Mouse (Mus musculus): ENCODE data around the gene Ttc7b. TPM values are rescaled to one million over a fixed set of nuclear protein-coding genes. Genes with fewer than 3 reads are reported as not detected.

The Ttc7b gene
- polyA plus RNA-seq, 1 experiment from 2014 or later = 7.0 TPM

DNA sequence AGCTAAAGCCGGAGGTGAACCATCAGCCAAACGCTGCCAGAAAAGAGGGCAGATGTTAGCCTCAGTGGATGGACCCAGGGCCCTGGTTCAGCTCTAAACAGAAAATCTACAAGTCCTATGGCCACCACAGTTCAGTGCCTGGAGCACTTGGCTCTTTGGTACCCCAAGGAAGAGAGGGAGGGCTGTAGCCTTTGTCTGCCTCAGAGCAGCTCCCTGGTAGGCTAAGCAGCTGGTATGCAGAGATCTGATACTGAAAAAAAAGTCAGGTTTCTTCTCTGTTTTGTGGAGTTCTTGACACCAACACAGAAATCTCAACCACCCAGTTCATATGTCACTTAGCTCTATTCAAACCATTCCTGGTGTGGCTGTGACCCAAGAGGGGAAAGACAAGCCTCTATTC is 16.0 kb downstream of the Ttc7b start:
- Histone ChIP-seq H3K4me1 (ENCODE audit: control insufficient read depth, insufficient read depth, low read length) (no peaks in the 10 kb centered on the region), H3K4me2 (ENCODE audit: low read depth, severe bottlenecking) (no peak overlapping the region), H3K9ac (ENCODE audit: low read length) (no peak overlapping the region), H3K27ac (replicated peaks; ENCODE audit: low read depth, low read length) (no peak overlapping the region), H3K9me3 (ENCODE audit: control insufficient read depth, low read length) (no peaks in the 10 kb centered on the region), H3K27me3 (ENCODE audit: control insufficient read depth, insufficient read depth, low read length) (no peaks in the 10 kb centered on the region), H3K4me3 (ENCODE audit: low read depth, low read length) (no peak overlapping the region), H3K36me3 (ENCODE audit: control insufficient read depth, insufficient read depth, low read length) (no peaks in the 10 kb centered on the region)
- 92% methylated on average over 2 of the region's 2 CpGs for WGBS
- ATAC-seq (ENCODE audit: insufficient number of reproducible peaks, low FRiP score, low TSS enrichment, low read depth) (no peak), DNase-seq (ENCODE audit: low spot score) (no peak)

DNA sequence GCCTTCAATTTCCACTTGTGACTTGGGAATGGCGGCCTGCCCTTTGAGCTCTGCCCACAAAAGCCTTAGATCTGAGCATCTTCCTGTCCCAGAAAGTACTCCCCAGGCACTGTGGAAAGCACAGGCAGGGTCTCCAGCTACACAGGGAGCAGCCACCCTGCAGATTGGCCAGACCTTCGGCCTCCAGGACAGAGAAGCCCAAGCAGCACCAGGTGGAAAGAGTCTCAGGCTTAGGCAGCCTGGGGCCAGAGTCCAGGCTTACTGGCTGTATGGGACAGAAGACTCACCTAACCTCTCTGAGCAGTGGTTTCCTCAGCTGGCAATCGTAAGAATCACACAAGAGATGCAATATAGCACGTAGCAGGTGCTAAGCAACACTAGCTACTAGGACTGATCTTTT is 17.0 kb downstream of the Ttc7b start:
- no peak overlapping the region for H3K4me3 ChIP-seq (ENCODE audit: low read depth, low read length)
- no peak overlapping the region for H3K4me2 ChIP-seq (ENCODE audit: low read depth, severe bottlenecking)
- H3K27ac ChIP-seq (replicated peaks; ENCODE audit: low read depth, low read length) = no peak overlapping the region
- WGBS = 95% methylated on average over 4 of the region's 4 CpGs
- ATAC-seq (ENCODE audit: insufficient number of reproducible peaks, low FRiP score, low TSS enrichment, low read depth) (no peak), DNase-seq (ENCODE audit: low spot score) (no peak)
- no peak overlapping the region for H3K9ac ChIP-seq (ENCODE audit: low read length)
- no peaks in the 10 kb centered on the region for H3K9me3 ChIP-seq (ENCODE audit: control insufficient read depth, low read length)
- no peaks in the 10 kb centered on the region for H3K36me3 ChIP-seq (ENCODE audit: control insufficient read depth, insufficient read depth, low read length)
- H3K4me1 ChIP-seq (ENCODE audit: control insufficient read depth, insufficient read depth, low read length) = no peaks in the 10 kb centered on the region
- no peaks in the 10 kb centered on the region for H3K27me3 ChIP-seq (ENCODE audit: control insufficient read depth, insufficient read depth, low read length)

DNA sequence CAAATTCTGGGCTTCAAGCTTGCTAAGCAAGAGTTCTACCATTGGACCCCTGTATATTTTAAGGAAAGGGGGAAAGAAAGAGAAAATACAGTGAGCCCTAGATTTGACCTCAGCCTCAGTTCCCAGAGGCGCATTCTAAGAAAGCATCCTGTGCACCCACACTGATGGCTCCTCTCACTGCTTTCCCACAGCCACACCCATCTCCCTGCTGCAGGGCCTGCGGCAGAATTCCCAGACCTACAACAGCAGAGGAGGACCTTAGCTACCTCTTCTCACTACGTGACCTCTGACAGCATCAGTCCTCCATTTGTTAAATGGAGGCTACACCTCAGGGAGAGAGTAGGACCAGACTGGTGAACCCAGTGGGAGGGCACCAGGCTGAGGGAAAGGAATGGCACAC is 18.1 kb downstream of the Ttc7b start:
- H3K4me1 ChIP-seq (ENCODE audit: control insufficient read depth, insufficient read depth, low read length) = no peaks in the 10 kb centered on the region
- no peak overlapping the region for H3K9ac ChIP-seq (ENCODE audit: low read length)
- no peak overlapping the region for H3K4me2 ChIP-seq (ENCODE audit: low read depth, severe bottlenecking)
- no peaks in the 10 kb centered on the region for H3K27me3 ChIP-seq (ENCODE audit: control insufficient read depth, insufficient read depth, low read length)
- no peaks in the 10 kb centered on the region for H3K9me3 ChIP-seq (ENCODE audit: control insufficient read depth, low read length)
- WGBS = 74% methylated on average over 3 of the region's 3 CpGs
- ATAC-seq (ENCODE audit: insufficient number of reproducible peaks, low FRiP score, low TSS enrichment, low read depth) (no peak), DNase-seq (ENCODE audit: low spot score) (no peak)
- H3K36me3 ChIP-seq (ENCODE audit: control insufficient read depth, insufficient read depth, low read length) = no peaks in the 10 kb centered on the region
- H3K4me3 ChIP-seq (ENCODE audit: low read depth, low read length) = no peak overlapping the region
- H3K27ac ChIP-seq (replicated peaks; ENCODE audit: low read depth, low read length) = no peak overlapping the region

DNA sequence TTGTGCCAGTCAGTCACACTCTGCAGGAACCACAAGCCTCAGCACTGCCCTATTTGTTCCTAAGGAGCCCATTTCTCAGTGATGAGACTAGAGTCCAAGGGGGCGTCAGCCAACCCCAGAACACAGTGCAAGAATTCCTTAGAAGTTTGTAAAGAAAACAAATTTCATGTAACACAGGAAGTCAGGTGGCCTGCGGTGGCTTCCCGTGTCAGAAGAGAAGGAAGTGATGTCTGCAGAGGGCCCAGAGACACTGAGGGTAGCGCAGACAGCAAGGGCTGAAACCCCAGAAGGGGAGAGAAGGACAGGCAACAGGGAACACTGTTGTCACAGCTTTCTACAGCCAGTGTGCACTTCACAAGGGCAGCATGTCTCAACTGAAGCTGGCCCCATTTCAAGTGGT is 19.4 kb downstream of the Ttc7b start:
- DNase-seq (ENCODE audit: low spot score) = no peak
- Histone ChIP-seq H3K4me2 (ENCODE audit: low read depth, severe bottlenecking) (no peak overlapping the region), H3K27me3 (ENCODE audit: control insufficient read depth, insufficient read depth, low read length) (no peaks in the 10 kb centered on the region), H3K4me1 (ENCODE audit: control insufficient read depth, insufficient read depth, low read length) (no peaks in the 10 kb centered on the region), H3K36me3 (ENCODE audit: control insufficient read depth, insufficient read depth, low read length) (peaks cover 5% of the 10 kb centered on the region), H3K9ac (ENCODE audit: low read length) (no peak overlapping the region), H3K27ac (replicated peaks; ENCODE audit: low read depth, low read length) (no peak overlapping the region), H3K9me3 (ENCODE audit: control insufficient read depth, low read length) (no peaks in the 10 kb centered on the region), H3K4me3 (ENCODE audit: low read depth, low read length) (no peak overlapping the region)
- no peak for ATAC-seq (ENCODE audit: insufficient number of reproducible peaks, low FRiP score, low TSS enrichment, low read depth)
- 86% methylated on average over 4 of the region's 4 CpGs for WGBS

DNA sequence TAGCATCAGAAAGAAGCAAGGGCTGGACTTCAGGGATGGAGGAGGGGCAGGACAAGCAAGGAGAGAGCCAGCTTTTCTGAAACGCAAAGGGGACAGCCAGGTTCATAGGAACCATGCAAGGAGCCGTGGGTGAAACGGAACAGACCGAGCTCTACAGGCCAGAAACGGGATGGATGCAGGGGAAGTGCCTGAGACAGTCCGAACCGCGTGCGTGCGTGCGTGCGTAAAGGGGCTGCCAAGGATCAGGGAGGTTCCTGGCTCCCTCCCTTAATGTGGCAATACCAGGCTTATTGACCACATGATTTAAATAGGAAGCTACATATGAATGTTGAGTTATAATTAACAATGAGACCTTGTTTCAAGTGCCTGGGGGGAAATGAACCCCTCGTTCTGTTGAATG is 21.2 kb downstream of the Ttc7b start:
- DNase-seq (ENCODE audit: low spot score) (no peak), ATAC-seq (ENCODE audit: insufficient number of reproducible peaks, low FRiP score, low TSS enrichment, low read depth) (no peak)
- Histone ChIP-seq H3K27me3 (ENCODE audit: control insufficient read depth, insufficient read depth, low read length) (no peaks in the 10 kb centered on the region), H3K4me1 (ENCODE audit: control insufficient read depth, insufficient read depth, low read length) (no peaks in the 10 kb centered on the region), H3K9ac (ENCODE audit: low read length) (no peak overlapping the region), H3K4me2 (ENCODE audit: low read depth, severe bottlenecking) (no peak overlapping the region), H3K27ac (replicated peaks; ENCODE audit: low read depth, low read length) (no peak overlapping the region), H3K9me3 (ENCODE audit: control insufficient read depth, low read length) (no peaks in the 10 kb centered on the region), H3K36me3 (ENCODE audit: control insufficient read depth, insufficient read depth, low read length) (peaks cover 7% of the 10 kb centered on the region), H3K4me3 (ENCODE audit: low read depth, low read length) (no peak overlapping the region)
- 88% methylated on average over 13 of the region's 13 CpGs for WGBS

DNA sequence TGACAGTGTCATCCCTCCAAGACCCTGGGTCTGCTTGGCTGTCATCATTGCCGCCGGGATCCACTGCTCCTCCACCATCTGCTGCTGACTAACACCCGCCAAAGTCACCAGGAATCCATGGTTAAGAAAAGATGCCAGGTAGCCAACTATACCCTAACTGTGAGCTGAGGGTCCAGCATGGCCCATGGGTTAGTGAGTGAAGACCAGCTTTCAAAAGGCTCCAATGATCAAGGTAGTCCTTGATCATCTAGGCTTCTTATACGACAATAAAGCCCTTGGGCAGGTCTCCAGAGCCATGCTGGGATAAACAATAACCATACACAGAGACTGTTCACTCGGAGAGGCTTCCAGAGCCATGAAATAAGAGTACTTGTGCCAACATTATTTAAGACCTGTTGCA is 22.6 kb downstream of the Ttc7b start:
- 95% methylated on average over 5 of the region's 5 CpGs for WGBS

DNA sequence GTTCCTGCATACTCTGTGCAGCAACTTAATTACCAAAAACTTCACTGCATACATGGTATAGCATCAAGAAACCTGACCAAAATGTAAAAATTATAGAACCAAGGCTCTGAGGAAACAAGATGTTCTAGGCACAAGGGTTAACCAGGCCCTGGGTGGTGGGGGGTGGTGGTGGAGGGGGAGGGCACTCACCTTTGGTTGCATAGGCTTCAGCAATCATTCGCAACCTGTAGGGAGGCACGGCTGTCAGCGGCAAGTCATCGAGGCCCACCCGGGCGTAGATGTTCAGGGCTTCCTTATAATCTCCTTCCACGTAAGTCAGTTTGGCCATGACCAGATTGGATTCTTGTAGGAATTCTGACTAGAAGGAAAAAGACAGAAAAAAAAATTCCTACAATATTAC is 25.5 kb downstream of the Ttc7b start:
- Histone ChIP-seq H3K4me1 (ENCODE audit: control insufficient read depth, insufficient read depth, low read length) (no peaks in the 10 kb centered on the region), H3K9ac (ENCODE audit: low read length) (no peak overlapping the region), H3K4me3 (ENCODE audit: low read depth, low read length) (no peak overlapping the region), H3K27ac (replicated peaks; ENCODE audit: low read depth, low read length) (no peak overlapping the region), H3K4me2 (ENCODE audit: low read depth, severe bottlenecking) (no peak overlapping the region), H3K36me3 (ENCODE audit: control insufficient read depth, insufficient read depth, low read length) (peaks cover 13% of the 10 kb centered on the region), H3K27me3 (ENCODE audit: control insufficient read depth, insufficient read depth, low read length) (no peaks in the 10 kb centered on the region), H3K9me3 (ENCODE audit: control insufficient read depth, low read length) (no peaks in the 10 kb centered on the region)
- ATAC-seq (ENCODE audit: insufficient number of reproducible peaks, low FRiP score, low TSS enrichment, low read depth) = no peak
- DNase-seq (ENCODE audit: low spot score) = no peak
- WGBS = 97% methylated on average over 7 of the region's 7 CpGs

More for the DNA sequence above, 22.6 kb downstream of the Ttc7b start:
- H3K4me1 ChIP-seq (ENCODE audit: control insufficient read depth, insufficient read depth, low read length) = no peaks in the 10 kb centered on the region
- DNase-seq (ENCODE audit: low spot score) = no peak
- H3K4me3 ChIP-seq (ENCODE audit: low read depth, low read length) = no peak overlapping the region
- no peaks in the 10 kb centered on the region for H3K9me3 ChIP-seq (ENCODE audit: control insufficient read depth, low read length)
- ATAC-seq (ENCODE audit: insufficient number of reproducible peaks, low FRiP score, low TSS enrichment, low read depth) = no peak
- H3K9ac ChIP-seq (ENCODE audit: low read length) = no peak overlapping the region
- no peak overlapping the region for H3K27ac ChIP-seq (replicated peaks; ENCODE audit: low read depth, low read length)
- peaks cover 8% of the 10 kb centered on the region for H3K36me3 ChIP-seq (ENCODE audit: control insufficient read depth, insufficient read depth, low read length)
- H3K4me2 ChIP-seq (ENCODE audit: low read depth, severe bottlenecking) = no peak overlapping the region
- no peaks in the 10 kb centered on the region for H3K27me3 ChIP-seq (ENCODE audit: control insufficient read depth, insufficient read depth, low read length)

DNA sequence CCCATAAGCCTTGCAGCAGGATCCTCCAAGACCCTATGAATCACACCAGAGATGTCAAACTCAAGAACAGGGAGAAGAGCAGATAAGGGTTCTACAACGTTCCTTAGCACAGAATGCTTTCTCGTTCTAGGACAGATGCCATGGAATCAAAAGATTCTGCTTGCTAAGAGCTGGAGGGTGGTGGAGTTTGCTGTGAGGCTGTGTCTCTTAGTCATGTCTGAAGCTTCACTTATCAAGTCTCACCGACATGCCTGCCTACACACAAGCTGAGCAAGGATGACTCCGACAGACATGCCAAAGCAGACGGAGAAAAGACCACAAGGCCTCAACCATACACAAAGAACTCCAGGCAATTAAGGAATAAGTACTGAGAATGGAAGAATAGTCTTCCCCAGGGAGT is 27.4 kb downstream of the Ttc7b start:
- peaks cover 13% of the 10 kb centered on the region for H3K36me3 ChIP-seq (ENCODE audit: control insufficient read depth, insufficient read depth, low read length)
- 94% methylated on average over 5 of the region's 5 CpGs for WGBS

DNA sequence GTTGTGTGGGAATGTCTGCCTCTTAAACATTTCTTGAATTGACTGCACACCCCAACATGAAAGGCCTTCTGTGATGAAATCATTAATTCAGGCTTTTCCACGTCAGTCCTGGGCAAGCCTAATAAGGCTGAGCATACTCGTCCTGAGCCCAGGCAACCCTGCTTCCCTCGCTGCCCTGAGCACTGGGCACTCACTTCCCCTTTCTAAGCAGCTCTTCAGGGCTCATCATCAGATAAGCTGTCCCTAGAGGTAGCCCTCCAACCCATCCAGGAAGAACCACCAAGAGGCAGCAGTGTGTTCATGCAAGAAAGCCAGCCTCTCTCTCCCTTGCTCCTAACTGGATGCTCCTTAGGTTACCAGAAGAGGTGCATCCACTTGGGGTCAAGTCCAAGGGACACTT is 27.9 kb downstream of the Ttc7b start:
- Histone ChIP-seq H3K4me3 (ENCODE audit: low read depth, low read length) (no peak overlapping the region), H3K9me3 (ENCODE audit: control insufficient read depth, low read length) (no peaks in the 10 kb centered on the region), H3K4me1 (ENCODE audit: control insufficient read depth, insufficient read depth, low read length) (no peaks in the 10 kb centered on the region), H3K9ac (ENCODE audit: low read length) (no peak overlapping the region), H3K27me3 (ENCODE audit: control insufficient read depth, insufficient read depth, low read length) (no peaks in the 10 kb centered on the region), H3K36me3 (ENCODE audit: control insufficient read depth, insufficient read depth, low read length) (peaks cover 13% of the 10 kb centered on the region), H3K4me2 (ENCODE audit: low read depth, severe bottlenecking) (no peak overlapping the region), H3K27ac (replicated peaks; ENCODE audit: low read depth, low read length) (no peak overlapping the region)
- ATAC-seq (ENCODE audit: insufficient number of reproducible peaks, low FRiP score, low TSS enrichment, low read depth) (no peak), DNase-seq (ENCODE audit: low spot score) (no peak)
- 87% methylated on average over 3 of the region's 3 CpGs for WGBS

More for the DNA sequence above, 27.4 kb downstream of the Ttc7b start:
- no peak for DNase-seq (ENCODE audit: low spot score)
- H3K27ac ChIP-seq (replicated peaks; ENCODE audit: low read depth, low read length) = no peak overlapping the region
- no peak overlapping the region for H3K4me3 ChIP-seq (ENCODE audit: low read depth, low read length)
- no peaks in the 10 kb centered on the region for H3K9me3 ChIP-seq (ENCODE audit: control insufficient read depth, low read length)
- H3K4me2 ChIP-seq (ENCODE audit: low read depth, severe bottlenecking) = no peak overlapping the region
- H3K9ac ChIP-seq (ENCODE audit: low read length) = no peak overlapping the region
- ATAC-seq (ENCODE audit: insufficient number of reproducible peaks, low FRiP score, low TSS enrichment, low read depth) = no peak
- no peaks in the 10 kb centered on the region for H3K27me3 ChIP-seq (ENCODE audit: control insufficient read depth, insufficient read depth, low read length)
- no peaks in the 10 kb centered on the region for H3K4me1 ChIP-seq (ENCODE audit: control insufficient read depth, insufficient read depth, low read length)
